Mouse (Mus musculus): ENCODE measurements around the gene Lig1. TPM values are rescaled to one million over a fixed set of nuclear protein-coding genes. Genes with fewer than 3 reads are reported as not detected.
A peak's percentile ranks its signal among the peaks of the same experiment; 100 is the strongest.

Lig1 gene
- polyA plus RNA-seq (2014; fragmentation: Nextera tagmentation; extraction: Ambion mirVana), result 122 and 135 TPM in 2 replicates

DNA sequence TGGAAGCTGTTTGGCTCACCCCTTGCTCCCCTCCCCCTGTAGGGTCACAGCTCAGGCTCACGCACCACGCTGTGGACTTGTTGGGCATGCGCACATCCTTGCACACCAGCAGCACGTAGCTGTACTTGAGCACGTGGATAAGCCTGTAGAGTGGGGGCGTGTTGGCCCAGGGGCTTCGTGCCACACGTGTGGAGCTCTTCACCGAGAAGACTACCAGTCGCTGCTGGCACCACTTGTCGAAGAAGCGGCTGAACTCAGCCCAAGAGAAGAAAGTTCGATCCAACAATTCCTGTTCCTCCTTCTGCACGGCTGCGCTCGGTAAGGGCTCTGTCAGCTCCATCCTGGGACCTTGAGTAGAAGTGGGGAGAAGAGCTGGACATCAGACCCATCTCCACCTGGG, at the start of gene Lig1:
TSS of gene Lig1 (plus strand) at position 203 of the 400 bp plus-strand sequence.
- WGBS, result 96% methylated on average over 16 of the region's 16 CpGs
- ATAC-seq (ENCODE audit: insufficient read depth), result no peak
- DNase-seq, result no peak
- Histone ChIP-seq H3K4me3 (ENCODE audit: low read depth, low read length) (peak within 1 kb of the TSS; percentile 63), H3K9ac (peak within 1 kb of the TSS; percentile 70), H3K27ac (ENCODE audit: low read depth) (peak within 1 kb of the TSS; percentile 89), H3K9me3 (ENCODE audit: low read depth, low read length) (no peaks in the 10 kb centered on the region), H3K27me3 (ENCODE audit: insufficient read depth, low read length) (no peaks in the 10 kb centered on the region), H3K4me2 (peak within 1 kb of the TSS; percentile 78), H3K4me1 (ENCODE audit: insufficient read depth) (peaks cover 3% of the 10 kb centered on the region; the same call in 1 of the 2 replicates), H3K36me3 (ENCODE audit: insufficient read depth) (peaks cover 29% of the 10 kb centered on the region)
- TF ChIP-seq CTCF (IDR thresholded peaks at IDR 0.05; ENCODE audit: low read depth), result no peak

DNA sequence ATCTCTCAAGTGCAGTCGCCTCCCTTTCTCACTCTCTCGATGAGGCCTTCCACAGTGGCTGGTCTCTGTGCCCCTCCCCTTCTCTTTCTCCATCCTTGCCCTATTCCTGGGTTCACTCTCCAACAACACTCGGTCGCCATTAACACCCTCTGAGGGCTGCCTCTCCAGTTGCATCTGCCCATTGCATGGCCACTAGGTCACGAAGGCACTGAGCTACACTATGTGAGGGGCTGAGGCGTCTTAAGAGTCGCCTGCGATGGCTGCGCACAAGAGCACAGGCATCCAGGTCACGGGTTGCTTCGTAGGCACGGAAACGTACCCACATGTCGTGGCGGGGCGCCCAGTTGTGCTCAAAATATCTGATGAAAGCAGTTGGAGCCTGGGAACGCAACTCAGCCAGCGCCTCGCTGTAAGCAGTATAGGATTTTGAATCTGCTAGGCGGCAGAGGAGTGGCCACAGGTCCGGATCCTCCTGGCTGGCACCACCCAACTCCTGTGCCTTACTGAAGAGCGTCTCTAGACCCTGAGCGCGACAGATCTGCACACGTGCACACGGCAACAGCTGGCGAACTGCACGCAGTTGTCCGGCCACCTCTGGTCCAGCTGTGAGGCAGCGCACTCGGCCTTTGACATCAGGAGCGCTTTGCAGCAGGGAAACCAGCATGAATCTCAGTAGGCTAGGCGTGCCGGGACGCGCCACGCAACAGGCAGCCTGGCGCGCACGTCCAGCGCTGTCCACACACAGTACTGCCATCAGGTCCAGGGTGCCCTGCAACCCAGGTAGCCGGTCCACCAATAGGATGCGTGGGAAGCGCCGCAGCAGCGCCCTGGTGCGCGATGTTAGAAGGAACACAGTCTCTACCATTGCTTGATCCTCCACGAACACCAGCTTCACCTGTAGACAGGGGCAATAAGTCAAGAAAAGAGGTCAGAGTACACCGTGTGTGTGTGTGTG, 16.1 kb upstream of the Lig1 start:
- no peak overlapping the region for H3K9ac ChIP-seq
- H3K9me3 ChIP-seq (ENCODE audit: low read depth, low read length), result no peaks in the 10 kb centered on the region
- TF ChIP-seq CTCF (IDR thresholded peaks at IDR 0.05; ENCODE audit: low read depth), result no peak
- DNase-seq, result no peak
- ATAC-seq (ENCODE audit: insufficient read depth), result peak; percentile 21; the same call in 1 of the 2 replicates
- 43% methylated on average over 50 of the region's 50 CpGs for WGBS
- H3K4me1 ChIP-seq (ENCODE audit: insufficient read depth), result no peaks in the 10 kb centered on the region
- no peaks in the 10 kb centered on the region for H3K36me3 ChIP-seq (ENCODE audit: insufficient read depth)
- no peak overlapping the region for H3K4me2 ChIP-seq
- no peak overlapping the region for H3K4me3 ChIP-seq (ENCODE audit: low read depth, low read length)
- H3K27me3 ChIP-seq (ENCODE audit: insufficient read depth, low read length), result no peaks in the 10 kb centered on the region
- H3K27ac ChIP-seq (ENCODE audit: low read depth), result no peak overlapping the region

DNA sequence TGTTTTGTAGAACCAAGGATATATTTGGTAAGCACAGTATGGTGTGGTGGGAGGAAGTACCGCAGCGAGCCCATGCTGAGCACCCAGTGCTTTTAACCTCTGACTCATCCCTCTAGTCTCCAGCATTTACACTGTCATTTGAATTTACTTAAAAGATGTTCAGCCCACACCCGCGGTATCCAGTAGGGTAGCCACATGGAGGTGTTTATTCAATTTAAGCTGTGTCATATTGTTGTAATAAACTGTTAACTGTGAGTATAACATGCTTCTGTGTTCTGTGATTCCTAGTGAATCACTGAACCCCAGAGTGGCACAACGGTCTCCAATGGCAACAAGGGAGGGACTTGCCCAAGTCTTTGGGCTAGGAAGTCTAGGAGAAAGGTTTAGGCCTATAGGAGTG, 13.2 kb upstream of the Lig1 start:
- WGBS, result 74% methylated on average over 5 of the region's 5 CpGs

DNA sequence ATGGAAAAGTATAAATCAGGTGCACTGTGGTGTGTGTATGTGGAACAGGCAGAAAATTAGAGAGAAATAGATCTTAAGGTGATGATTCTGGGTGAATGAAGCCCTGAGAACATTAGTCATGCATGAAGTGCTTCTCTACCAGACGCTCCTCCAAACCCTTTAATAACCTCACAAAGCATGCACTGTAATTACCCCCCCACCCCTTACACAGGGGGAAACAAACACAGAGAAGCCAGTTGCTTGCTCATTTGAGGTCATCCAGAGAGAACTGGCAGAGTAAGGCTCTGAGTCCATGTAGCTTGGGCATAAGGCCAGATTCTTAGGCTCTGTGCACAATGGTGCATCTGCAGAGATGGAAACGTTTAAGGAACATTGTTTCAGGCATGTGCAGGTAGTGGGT, 12.7 kb upstream of the Lig1 start:
- no peak overlapping the region for H3K27ac ChIP-seq (ENCODE audit: low read depth)
- no peak for ATAC-seq (ENCODE audit: insufficient read depth)
- H3K9ac ChIP-seq, result no peak overlapping the region
- H3K4me3 ChIP-seq (ENCODE audit: low read depth, low read length), result no peak overlapping the region
- no peak for DNase-seq
- H3K36me3 ChIP-seq (ENCODE audit: insufficient read depth), result no peaks in the 10 kb centered on the region
- no peaks in the 10 kb centered on the region for H3K9me3 ChIP-seq (ENCODE audit: low read depth, low read length)
- H3K27me3 ChIP-seq (ENCODE audit: insufficient read depth, low read length), result no peaks in the 10 kb centered on the region
- WGBS, result 74% methylated on average over 2 of the region's 2 CpGs
- no peak overlapping the region for H3K4me2 ChIP-seq
- H3K4me1 ChIP-seq (ENCODE audit: insufficient read depth), result no peaks in the 10 kb centered on the region
- TF ChIP-seq CTCF (IDR thresholded peaks at IDR 0.05; ENCODE audit: low read depth), result no peak

More for the DNA sequence above, 13.2 kb upstream of the Lig1 start:
- H3K27me3 ChIP-seq (ENCODE audit: insufficient read depth, low read length), result no peaks in the 10 kb centered on the region
- H3K27ac ChIP-seq (ENCODE audit: low read depth), result no peak overlapping the region
- ATAC-seq (ENCODE audit: insufficient read depth) (no peak), DNase-seq (no peak)
- no peaks in the 10 kb centered on the region for H3K4me1 ChIP-seq (ENCODE audit: insufficient read depth)
- no peak for TF ChIP-seq CTCF (IDR thresholded peaks at IDR 0.05; ENCODE audit: low read depth)
- no peaks in the 10 kb centered on the region for H3K36me3 ChIP-seq (ENCODE audit: insufficient read depth)
- no peak overlapping the region for H3K9ac ChIP-seq
- no peak overlapping the region for H3K4me3 ChIP-seq (ENCODE audit: low read depth, low read length)
- H3K4me2 ChIP-seq, result no peak overlapping the region
- no peaks in the 10 kb centered on the region for H3K9me3 ChIP-seq (ENCODE audit: low read depth, low read length)

DNA sequence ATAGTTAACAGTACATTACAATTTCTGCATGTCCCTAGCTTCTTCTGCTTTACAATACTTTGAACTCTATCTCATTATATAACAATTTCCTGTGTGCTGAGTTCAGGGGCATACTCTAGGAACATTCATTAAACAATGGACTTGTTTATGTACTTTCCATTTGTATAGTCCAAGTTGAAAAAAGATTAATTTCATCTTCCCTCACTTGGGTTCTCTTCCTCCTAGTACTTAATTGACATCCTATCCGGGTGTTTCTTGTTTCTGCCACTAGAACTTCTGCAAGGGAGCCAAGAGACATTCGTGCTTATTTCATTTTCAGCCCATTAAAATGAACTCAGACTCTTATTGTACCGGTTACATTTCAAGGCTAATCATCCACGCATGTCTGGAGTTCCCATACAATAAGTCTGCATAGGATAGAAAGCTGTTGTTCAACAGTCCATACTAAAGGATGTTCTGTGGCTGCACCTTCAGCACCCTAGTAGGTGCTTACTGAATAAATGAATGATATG, 8.3 kb upstream of the Lig1 start:
- Histone ChIP-seq H3K4me2 (no peak overlapping the region), H3K27me3 (ENCODE audit: insufficient read depth, low read length) (no peaks in the 10 kb centered on the region), H3K4me1 (ENCODE audit: insufficient read depth) (no peaks in the 10 kb centered on the region), H3K27ac (ENCODE audit: low read depth) (no peak overlapping the region), H3K9me3 (ENCODE audit: low read depth, low read length) (no peaks in the 10 kb centered on the region), H3K36me3 (ENCODE audit: insufficient read depth) (no peaks in the 10 kb centered on the region), H3K9ac (no peak overlapping the region), H3K4me3 (ENCODE audit: low read depth, low read length) (no peak overlapping the region)
- WGBS, result 70% methylated on average over 4 of the region's 4 CpGs
- DNase-seq (peak; percentile 16), ATAC-seq (ENCODE audit: insufficient read depth) (peak; percentile 4; the same call in 1 of the 2 replicates)
- TF ChIP-seq CTCF (IDR thresholded peaks at IDR 0.05; ENCODE audit: low read depth), result no peak

DNA sequence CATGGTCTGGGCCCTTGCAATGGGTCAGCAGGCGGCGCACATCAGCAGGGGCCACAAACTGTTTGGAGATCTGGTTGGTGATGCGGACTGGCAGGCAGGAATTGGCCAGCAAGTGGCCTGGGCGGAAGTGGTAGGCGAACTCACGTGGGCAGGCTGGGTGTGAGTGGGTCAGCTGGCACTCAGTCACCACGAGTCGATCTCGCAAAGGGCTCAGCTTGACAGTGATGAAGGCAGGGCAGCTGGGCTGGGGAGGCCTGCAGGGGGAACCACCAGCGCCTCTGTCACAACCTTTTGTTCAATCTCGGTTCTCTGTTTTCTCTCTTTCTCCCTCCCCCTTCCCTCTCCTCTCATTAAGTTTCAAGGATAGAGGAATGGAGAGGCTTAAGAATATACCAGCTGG, 7.7 kb upstream of the Lig1 start:
- WGBS, result 74% methylated on average over 11 of the region's 11 CpGs
- no peaks in the 10 kb centered on the region for H3K9me3 ChIP-seq (ENCODE audit: low read depth, low read length)
- DNase-seq (no peak), ATAC-seq (ENCODE audit: insufficient read depth) (no peak)
- no peaks in the 10 kb centered on the region for H3K27me3 ChIP-seq (ENCODE audit: insufficient read depth, low read length)
- TF ChIP-seq CTCF (IDR thresholded peaks at IDR 0.05; ENCODE audit: low read depth), result no peak
- no peaks in the 10 kb centered on the region for H3K36me3 ChIP-seq (ENCODE audit: insufficient read depth)
- H3K4me2 ChIP-seq, result no peak overlapping the region
- H3K4me3 ChIP-seq (ENCODE audit: low read depth, low read length), result no peak overlapping the region
- H3K9ac ChIP-seq, result no peak overlapping the region
- no peak overlapping the region for H3K27ac ChIP-seq (ENCODE audit: low read depth)
- H3K4me1 ChIP-seq (ENCODE audit: insufficient read depth), result no peaks in the 10 kb centered on the region

DNA sequence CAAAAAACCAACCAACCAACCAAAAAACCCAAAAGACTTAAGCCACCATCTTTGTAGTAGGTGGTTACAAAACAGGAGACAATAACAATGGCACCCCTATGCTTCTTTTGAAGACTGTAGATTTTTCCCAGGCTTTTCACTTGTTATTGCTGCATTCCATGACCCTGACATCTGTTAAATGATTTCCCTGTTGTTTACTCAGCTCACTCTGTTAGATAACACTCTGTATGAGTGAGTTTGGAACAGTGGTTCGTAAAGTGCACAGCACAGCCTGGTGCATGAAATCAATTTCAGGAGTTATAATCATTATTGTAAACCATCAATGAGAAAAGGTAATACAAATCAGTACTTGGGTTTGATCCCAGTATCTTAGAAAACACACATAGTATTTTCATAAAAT, 5.4 kb upstream of the Lig1 start:
- H3K27me3 ChIP-seq (ENCODE audit: insufficient read depth, low read length), result no peaks in the 10 kb centered on the region
- H3K27ac ChIP-seq (ENCODE audit: low read depth), result no peak overlapping the region
- H3K4me2 ChIP-seq, result no peak overlapping the region
- H3K36me3 ChIP-seq (ENCODE audit: insufficient read depth), result peaks cover 10% of the 10 kb centered on the region
- no peaks in the 10 kb centered on the region for H3K9me3 ChIP-seq (ENCODE audit: low read depth, low read length)
- no peak for TF ChIP-seq CTCF (IDR thresholded peaks at IDR 0.05; ENCODE audit: low read depth)
- no peak overlapping the region for H3K4me3 ChIP-seq (ENCODE audit: low read depth, low read length)
- WGBS, result 57% methylated on average over 1 of the region's 1 CpGs
- no peak for DNase-seq
- H3K9ac ChIP-seq, result no peak overlapping the region
- no peaks in the 10 kb centered on the region for H3K4me1 ChIP-seq (ENCODE audit: insufficient read depth)
- ATAC-seq (ENCODE audit: insufficient read depth), result no peak

All from lung, embryonic 14.5 days (tissue).